8 mouse cellular contexts compared by ENCODE assay signal in genomic region chr9:42897361-42898051, GRCm38 (mm10). TPM values are rescaled to one million over a fixed set of nuclear protein-coding genes. Genes with fewer than 3 reads are reported as not detected.
DNase-seq lines count a peak whose midpoint lies in the region; ATAC-seq and TF ChIP-seq lines count a peak whose summit lies in the region.

No protein-coding gene starts in this region.

- no peak for DNase-seq in CH12.LX (ENCODE audit: extremely low read depth)
- DNase-seq in adrenal gland, postnatal 10 days: peak; percentile 62
- peak; percentile 50 for DNase-seq in kidney, postnatal 0 days (ENCODE audit: low spot score)

- no peak for TF ChIP-seq EP300 in CH12.LX (IDR thresholded peaks at IDR 0.05; ENCODE audit: low read length)

- dilution Hi-C loops in CH12.LX (cut with MboI; ENCODE audit: extremely low pct_ligation_motif_present, extremely low pct_unique_long_range_greater_than_20kb, low sequenced_read_pairs): no loop called here

- no peak for TF ChIP-seq CTCF in CH12.LX (conservative IDR thresholded peaks at IDR 0.05 in 1 of 2, IDR thresholded peaks at IDR 0.05 in 1 of 2; ENCODE audit: low read depth in 2 of 2, low read length in 2 of 2)
- no peak for TF ChIP-seq CTCF in kidney, postnatal 0 days (IDR thresholded peaks at IDR 0.05; ENCODE audit: low read depth)

- H3K27me3 ChIP-seq in CH12.LX (replicated peaks): peaks cover 85% of the 10 kb centered on the region
- peaks cover 33% of the 10 kb centered on the region for H3K27me3 ChIP-seq in embryonic facial prominence, embryonic 12.5 days
- peaks cover 68% of the 10 kb centered on the region for H3K27me3 ChIP-seq in heart, embryonic 12.5 days (replicated peaks)
- no peaks in the 10 kb centered on the region for H3K27me3 ChIP-seq in kidney, postnatal 0 days (ENCODE audit: insufficient read depth, low read length)
- peaks cover 27% of the 10 kb centered on the region for H3K27me3 ChIP-seq in limb, embryonic 15.5 days
- H3K27me3 ChIP-seq in neural tube, embryonic 13.5 days: peaks cover 40% of the 10 kb centered on the region

- peak overlapping the region in 1 of 3 experiments; percentile 29 for H3K4me3 ChIP-seq in CH12.LX (replicated peaks in 1 of 3; ENCODE audit: low read depth in 2 of 3, low read length in 2 of 3, poor library complexity in 1 of 3)
- peak overlapping the region; percentile 50 for H3K4me3 ChIP-seq in embryonic facial prominence, embryonic 12.5 days
- H3K4me3 ChIP-seq in heart, embryonic 12.5 days: peak overlapping the region; percentile 54
- H3K4me3 ChIP-seq in kidney, postnatal 0 days (replicated peaks; ENCODE audit: low read depth, low read length): peak overlapping the region; percentile 47
- peak overlapping the region; percentile 48 for H3K4me3 ChIP-seq in limb, embryonic 15.5 days
- H3K4me3 ChIP-seq in neural tube, embryonic 13.5 days: peak overlapping the region; percentile 48

- no peaks in the 10 kb centered on the region for H3K79me2 ChIP-seq in CH12.LX (replicated peaks; ENCODE audit: control insufficient read depth, extremely low read depth, insufficient read depth, poor library complexity, severe bottlenecking)

- in situ Hi-C loops in CH12.LX (cut with MboI; ENCODE audit: low pct_ligation_motif_present, low pct_unique_long_range_greater_than_20kb, low sequenced_read_pairs): no loop called here

- no peak for TF ChIP-seq RAD21 in CH12.LX (IDR thresholded peaks at IDR 0.05; ENCODE audit: low read depth, low read length)

- H3K9me3 ChIP-seq in CH12.LX (replicated peaks; ENCODE audit: low read length): peaks cover 4% of the 10 kb centered on the region
- no peaks in the 10 kb centered on the region for H3K9me3 ChIP-seq in embryonic facial prominence, embryonic 12.5 days
- no peaks in the 10 kb centered on the region for H3K9me3 ChIP-seq in heart, embryonic 12.5 days (replicated peaks)
- no peaks in the 10 kb centered on the region for H3K9me3 ChIP-seq in kidney, postnatal 0 days (replicated peaks; ENCODE audit: low read length)
- H3K9me3 ChIP-seq in limb, embryonic 15.5 days: no peaks in the 10 kb centered on the region
- no peaks in the 10 kb centered on the region for H3K9me3 ChIP-seq in neural tube, embryonic 13.5 days

- WGBS in embryonic facial prominence, embryonic 12.5 days: under 1% methylated on average over 52 of the region's 52 CpGs
- WGBS in heart, embryonic 12.5 days: under 1% methylated on average over 48 of the region's 52 CpGs
- 1% methylated on average over 51 of the region's 52 CpGs for WGBS in kidney, postnatal 0 days
- under 1% methylated on average over 50 of the region's 52 CpGs for WGBS in limb, embryonic 15.5 days
- WGBS in neural tube, embryonic 13.5 days: under 1% methylated on average over 51 of the region's 52 CpGs

- no peak overlapping the region for H3K9ac ChIP-seq in CH12.LX (ENCODE audit: insufficient read depth, low read depth)
- peak overlapping the region; percentile 48 for H3K9ac ChIP-seq in embryonic facial prominence, embryonic 12.5 days
- H3K9ac ChIP-seq in heart, embryonic 12.5 days: peak overlapping the region; percentile 55
- H3K9ac ChIP-seq in kidney, postnatal 0 days (ENCODE audit: low read depth, low read length): peak overlapping the region; percentile 41
- H3K9ac ChIP-seq in limb, embryonic 15.5 days: peak overlapping the region; percentile 26
- H3K9ac ChIP-seq in neural tube, embryonic 13.5 days: peak overlapping the region; percentile 75

- peak overlapping the region; percentile 22; the same call in 1 of the 2 replicates for H3K4me2 ChIP-seq in CH12.LX (ENCODE audit: insufficient read depth, low read depth, poor library complexity, severe bottlenecking)
- peak overlapping the region; percentile 99 for H3K4me2 ChIP-seq in embryonic facial prominence, embryonic 12.5 days (replicated peaks)
- peak overlapping the region; percentile 98 for H3K4me2 ChIP-seq in heart, embryonic 12.5 days
- peak overlapping the region; percentile 91 for H3K4me2 ChIP-seq in kidney, postnatal 0 days (ENCODE audit: low read length)
- peak overlapping the region; percentile 95 for H3K4me2 ChIP-seq in limb, embryonic 15.5 days
- peak overlapping the region; percentile 97 for H3K4me2 ChIP-seq in neural tube, embryonic 13.5 days

- H3K4me1 ChIP-seq in CH12.LX (ENCODE audit: control insufficient read depth in 1 of 2, insufficient read depth in 2 of 2): no peaks in the 10 kb centered on the region; a peak in 1 of 4 replicates
- peaks cover 28% of the 10 kb centered on the region for H3K4me1 ChIP-seq in embryonic facial prominence, embryonic 12.5 days
- peaks cover 25% of the 10 kb centered on the region for H3K4me1 ChIP-seq in heart, embryonic 12.5 days (replicated peaks)
- H3K4me1 ChIP-seq in kidney, postnatal 0 days (replicated peaks; ENCODE audit: insufficient read depth, low read length): peaks cover 13% of the 10 kb centered on the region; the same call in 1 of the 2 replicates
- peaks cover 19% of the 10 kb centered on the region for H3K4me1 ChIP-seq in limb, embryonic 15.5 days
- peaks cover 46% of the 10 kb centered on the region for H3K4me1 ChIP-seq in neural tube, embryonic 13.5 days (replicated peaks)

- no peak for TF ChIP-seq POLR2A in CH12.LX (IDR thresholded peaks at IDR 0.05; ENCODE audit: low read depth, low read length)

- ATAC-seq in embryonic facial prominence, embryonic 12.5 days (ENCODE audit: insufficient number of reproducible peaks, insufficient read depth, low FRiP score, low TSS enrichment): peak; percentile 68
- ATAC-seq in heart, embryonic 12.5 days (ENCODE audit: insufficient number of reproducible peaks, low FRiP score): 0 out of 2 replicates have a peak, but pooled peaks have one; percentile 52
- peak; percentile 58 for ATAC-seq in kidney, postnatal 0 days (replicated peaks; ENCODE audit: low FRiP score, low read depth)
- 0 out of 2 replicates have a peak, but pooled peaks have one; percentile 56 for ATAC-seq in limb, embryonic 15.5 days (ENCODE audit: insufficient number of reproducible peaks, low FRiP score, low TSS enrichment, low read depth)
- ATAC-seq in neural tube, embryonic 13.5 days (ENCODE audit: low read depth): peak; percentile 78
- no peak for ATAC-seq in erythroid progenitor cell, adult 5-6 weeks (replicated peaks; ENCODE audit: low FRiP score, poor library complexity, severe bottlenecking)

- no peaks in the 10 kb centered on the region for H3K36me3 ChIP-seq in CH12.LX (replicated peaks in 1 of 2; ENCODE audit: control insufficient read depth in 1 of 2, insufficient read depth in 1 of 2, low read length in 1 of 2)
- H3K36me3 ChIP-seq in embryonic facial prominence, embryonic 12.5 days: no peaks in the 10 kb centered on the region
- no peaks in the 10 kb centered on the region for H3K36me3 ChIP-seq in heart, embryonic 12.5 days
- no peaks in the 10 kb centered on the region for H3K36me3 ChIP-seq in kidney, postnatal 0 days (ENCODE audit: insufficient read depth, low read length)
- no peaks in the 10 kb centered on the region for H3K36me3 ChIP-seq in limb, embryonic 15.5 days
- no peaks in the 10 kb centered on the region for H3K36me3 ChIP-seq in neural tube, embryonic 13.5 days

- no peak overlapping the region for H3K27ac ChIP-seq in CH12.LX (ENCODE audit: insufficient read depth, low read depth)
- no peak overlapping the region for H3K27ac ChIP-seq in embryonic facial prominence, embryonic 12.5 days
- H3K27ac ChIP-seq in heart, embryonic 12.5 days (ENCODE audit: poor library complexity, severe bottlenecking): no peak overlapping the region
- no peak overlapping the region for H3K27ac ChIP-seq in kidney, postnatal 0 days
- H3K27ac ChIP-seq in limb, embryonic 15.5 days: no peak overlapping the region
- H3K27ac ChIP-seq in neural tube, embryonic 13.5 days (replicated peaks): peak overlapping the region; percentile 81

TF ChIP-seq in CH12.LX, 34 proteins besides CTCF, POLR2A, EP300 and RAD21:
- TF ChIP-seq CHD2 (IDR thresholded peaks at IDR 0.05; ENCODE audit: low read length): no peak
- TF ChIP-seq MAZ (IDR thresholded peaks at IDR 0.05; ENCODE audit: low read depth, low read length): no peak
- TF ChIP-seq PAX5 (IDR thresholded peaks at IDR 0.05; ENCODE audit: low read length): no peak
- TF ChIP-seq JUND (conservative IDR thresholded peaks at IDR 0.05; ENCODE audit: low read depth, low read length): no peak
- TF ChIP-seq ZKSCAN1 (IDR thresholded peaks at IDR 0.05; ENCODE audit: borderline replicate concordance, low read depth, low read length): no peak
- TF ChIP-seq E2F4 (IDR thresholded peaks at IDR 0.05; ENCODE audit: insufficient replicate concordance, low read depth, low read length): no peak
- TF ChIP-seq NRF1 (IDR thresholded peaks at IDR 0.05; ENCODE audit: low read depth, low read length): no peak
- TF ChIP-seq NELFE (IDR thresholded peaks at IDR 0.05; ENCODE audit: low read depth, low read length): no peak
- TF ChIP-seq ELF1 (IDR thresholded peaks at IDR 0.05; ENCODE audit: low read depth, low read length): no peak
- no peak for TF ChIP-seq HCFC1 (IDR thresholded peaks at IDR 0.05; ENCODE audit: low read depth, low read length)
- TF ChIP-seq POLR2AphosphoS2 (IDR thresholded peaks at IDR 0.05; ENCODE audit: low read depth, low read length): no peak
- no peak for TF ChIP-seq GABPA (IDR thresholded peaks at IDR 0.05; ENCODE audit: insufficient replicate concordance, low read depth, low read length)
- no peak for TF ChIP-seq MAFK (IDR thresholded peaks at IDR 0.05; ENCODE audit: insufficient replicate concordance, low read length)
- no peak for TF ChIP-seq JUN (IDR thresholded peaks at IDR 0.05; ENCODE audit: insufficient read depth, low read depth, low read length)
- no peak for TF ChIP-seq TBP (conservative IDR thresholded peaks at IDR 0.05; ENCODE audit: low read depth, low read length)
- no peak for TF ChIP-seq RCOR1 (conservative IDR thresholded peaks at IDR 0.05; ENCODE audit: low read depth, low read length)
- no peak for TF ChIP-seq USF1 (IDR thresholded peaks at IDR 0.05; ENCODE audit: low read depth, low read length)

RNA-seq across cellular contexts. Expression of gene Grik4, which starts 46.8 kb away (rescaled TPM):
- total RNA-seq in CH12.LX (2012; rRNA removed) (not detected in 2 replicates), CH12.LX (2014; rRNA removed) (not detected in 2 replicates)
- polyA plus RNA-seq in CH12.LX (2012; ENCODE audit: insufficient read length, low read depth): not detected in 2 replicates
- total RNA-seq in adrenal gland, postnatal 10 days (2021): 1 to 10 TPM; 1.2 to 1.5 TPM
- polyA plus RNA-seq in embryonic facial prominence, embryonic 12.5 days (2016; fragmentation: Nextera tagmentation; extraction: Ambion mirVana): 3.8 and 4.0 TPM in 2 replicates
- 0.28 and 0.42 TPM in 2 replicates for polyA plus RNA-seq in heart, embryonic 12.5 days (2016; fragmentation: Nextera tagmentation; extraction: Ambion mirVana)
- 2.0 and 2.3 TPM in 2 replicates for polyA plus RNA-seq in kidney, postnatal 0 days (2015; fragmentation: Nextera tagmentation; extraction: Ambion mirVana)
- 1.1 and 1.4 TPM in 2 replicates for polyA plus RNA-seq in limb, embryonic 15.5 days (2015; fragmentation: Nextera tagmentation; extraction: Ambion mirVana)
- 8.3 and 9.7 TPM in 2 replicates for polyA plus RNA-seq in neural tube, embryonic 13.5 days (2015; fragmentation: Nextera tagmentation; extraction: Ambion mirVana)
- not detected in 2 replicates for total RNA-seq in erythroid progenitor cell, adult 5-6 weeks (2015; ENCODE audit: low replicate concordance)
- not detected in 2 replicates for total RNA-seq in erythroid progenitor cell, adult 5-6 weeks (2017; ENCODE audit: low replicate concordance)

Comparison
In these comparisons a context has a peak if more than half of its experiments do, and no peak if none do; other contexts are left out.
1. H3K4me2 ChIP-seq: peak in every context shown above with its lines; median percentile 99 in embryonic facial prominence, embryonic 12.5 days; 98 in heart, embryonic 12.5 days; 97 in neural tube, embryonic 13.5 days; 95 in limb, embryonic 15.5 days; 91 in kidney, postnatal 0 days; 22 in CH12.LX.